In the genomic region with DNA sequence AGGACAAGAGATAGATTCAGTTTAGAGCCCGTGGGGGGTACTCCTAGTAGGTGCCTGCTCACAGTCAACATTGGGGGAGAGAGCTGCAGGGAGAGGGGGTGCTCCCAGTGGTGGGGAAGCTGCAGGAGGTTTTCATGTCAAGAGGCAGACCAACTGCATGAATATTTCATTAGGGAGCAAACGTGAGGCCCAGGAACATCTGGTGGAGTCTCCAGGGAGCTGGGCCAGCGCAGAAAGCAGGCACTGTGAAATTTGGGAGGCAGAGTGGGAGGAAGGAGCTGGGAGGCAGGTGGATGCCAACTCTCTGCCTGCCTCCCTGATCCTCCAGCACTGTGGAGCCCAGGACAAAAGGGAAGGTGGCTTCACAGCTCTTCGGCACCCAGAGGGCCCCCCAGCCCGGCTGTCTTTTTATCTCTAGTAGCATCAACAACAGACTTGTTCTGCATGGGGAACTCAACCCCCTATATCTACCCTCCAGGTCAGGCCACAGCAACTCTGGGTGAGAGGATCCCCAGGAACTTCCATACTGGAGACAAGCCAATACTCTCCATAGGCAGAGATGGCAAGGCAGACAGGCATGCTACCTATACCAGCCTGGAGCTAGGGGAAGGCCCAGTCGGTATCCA, we compare ENCODE assay signal across 16 mouse cellular contexts. TPM values are rescaled to one million over a fixed set of nuclear protein-coding genes. Genes with fewer than 3 reads are reported as not detected.
A peak's percentile ranks its signal among the peaks of the same experiment; 100 is the strongest.
DNase-seq lines count a peak whose midpoint lies in the region; ATAC-seq and TF ChIP-seq lines count a peak whose summit lies in the region.
"Had no signal": no experiment of that assay in that cellular context is flagged by ENCODE, and none has a peak within 500 bp of the region (broad histone marks: within the 10 kb centered on the region; RNA-seq: fewer than 3 reads in every experiment).

No protein-coding gene starts in this region.

- no peak for TF ChIP-seq POLR2A in cerebellum, adult 2 months (IDR thresholded peaks at IDR 0.05; ENCODE audit: borderline replicate concordance, insufficient read depth, low read length)

- H3K27ac ChIP-seq in forebrain, embryonic 15.5 days (replicated peaks) = peak overlapping the region; percentile 89
- peak overlapping the region; percentile 51; the same call in 1 of the 2 replicates for H3K27ac ChIP-seq in hindbrain, embryonic 16.5 days (ENCODE audit: low read depth, low read length)
- H3K27ac ChIP-seq in cerebellum, adult 2 months (ENCODE audit: insufficient read depth, low read length) = no peak overlapping the region; the same call in 1 of the 2 replicates
- H3K27ac ChIP-seq: embryonic facial prominence, embryonic 12.5 days; liver, embryonic 13.5 days had no signal

- ATAC-seq in forebrain, embryonic 15.5 days (replicated peaks) = no peak
- ATAC-seq in hindbrain, embryonic 16.5 days = no peak
- ATAC-seq: lung, postnatal 0 days; Patski had no signal

- 45% methylated on average over 6 of the region's 6 CpGs for WGBS in forebrain, embryonic 15.5 days
- WGBS in hindbrain, embryonic 16.5 days = 43% methylated on average over 6 of the region's 6 CpGs
- 27% methylated on average over 6 of the region's 6 CpGs for WGBS in cerebellum, adult 2 months

- H3K4me3 ChIP-seq in forebrain, embryonic 15.5 days = no peak overlapping the region
- peak overlapping the region; percentile 9 for H3K4me3 ChIP-seq in hindbrain, embryonic 16.5 days (ENCODE audit: low read length)
- H3K4me3 ChIP-seq in cerebellum, adult 2 months (replicated peaks; ENCODE audit: insufficient read depth, low read depth, low read length) = no peak overlapping the region
- H3K4me3 ChIP-seq: embryonic facial prominence, embryonic 12.5 days; heart, embryonic 12.5 days; liver, embryonic 13.5 days had no signal

- no peaks in the 10 kb centered on the region for H3K36me3 ChIP-seq in forebrain, embryonic 15.5 days
- no peaks in the 10 kb centered on the region for H3K36me3 ChIP-seq in hindbrain, embryonic 16.5 days (ENCODE audit: control insufficient read depth, insufficient read depth, low read length)
- H3K36me3 ChIP-seq: embryonic facial prominence, embryonic 12.5 days; heart, embryonic 12.5 days; liver, embryonic 13.5 days had no signal

- DNase-seq in right cerebral cortex, adult 18-20 months = peak; percentile 67
- DNase-seq in right cerebral cortex, postnatal 14 days = no peak
- DNase-seq in telencephalon, adult 2 months (ENCODE audit: low read depth, low spot score) = peak; percentile 45
- no peak for DNase-seq in liver
- DNase-seq in cerebellum, adult 2 months = no peak
- DNase-seq: cerebellum, postnatal 10 days; gastrocnemius, postnatal 36 days; kidney, adult 9 months; liver, embryonic 13.5 days; right cerebral cortex, postnatal 4 days had no signal

- no peak for TF ChIP-seq CTCF in cerebellum, adult 2 months (IDR thresholded peaks at IDR 0.05; ENCODE audit: borderline replicate concordance, insufficient read depth, low read depth, low read length)

- no peaks in the 10 kb centered on the region for H3K9me3 ChIP-seq in forebrain, embryonic 15.5 days
- H3K9me3 ChIP-seq in hindbrain, embryonic 16.5 days (ENCODE audit: control insufficient read depth, low read length) = no peaks in the 10 kb centered on the region
- H3K9me3 ChIP-seq: embryonic facial prominence, embryonic 12.5 days; heart, embryonic 12.5 days; liver, embryonic 13.5 days had no signal

- H3K4me1 ChIP-seq in forebrain, embryonic 15.5 days = peaks cover 83% of the 10 kb centered on the region
- peaks cover 48% of the 10 kb centered on the region for H3K4me1 ChIP-seq in hindbrain, embryonic 16.5 days (ENCODE audit: control insufficient read depth, insufficient read depth, low read depth, low read length)
- peaks cover 52% of the 10 kb centered on the region for H3K4me1 ChIP-seq in cerebellum, adult 2 months (ENCODE audit: control insufficient read depth, insufficient read depth, low read length)

- H3K9ac ChIP-seq in forebrain, embryonic 15.5 days (replicated peaks) = no peak overlapping the region; the same call in 1 of the 2 replicates
- H3K9ac ChIP-seq in hindbrain, embryonic 16.5 days (ENCODE audit: low read depth, low read length) = peak overlapping the region; percentile 35; the same call in 1 of the 2 replicates
- H3K9ac ChIP-seq: embryonic facial prominence, embryonic 12.5 days; heart, embryonic 12.5 days; liver, embryonic 13.5 days had no signal

- H3K4me2 ChIP-seq in forebrain, embryonic 15.5 days (replicated peaks) = peak overlapping the region; percentile 19; the same call in 1 of the 2 replicates
- peak overlapping the region; percentile 47 for H3K4me2 ChIP-seq in hindbrain, embryonic 16.5 days (ENCODE audit: low read length)
- H3K4me2 ChIP-seq: embryonic facial prominence, embryonic 12.5 days; heart, embryonic 12.5 days; liver, embryonic 13.5 days had no signal

- no peaks in the 10 kb centered on the region for H3K27me3 ChIP-seq in forebrain, embryonic 15.5 days
- no peaks in the 10 kb centered on the region for H3K27me3 ChIP-seq in hindbrain, embryonic 16.5 days (replicated peaks; ENCODE audit: control insufficient read depth, insufficient read depth, low read length)
- H3K27me3 ChIP-seq in cerebellum, adult 2 months (ENCODE audit: control insufficient read depth, insufficient read depth, low read length) = no peaks in the 10 kb centered on the region

RNA-seq across cellular contexts. Expression of a gene that starts 25.8 kb away (rescaled TPM):
- polyA plus RNA-seq in forebrain, embryonic 15.5 days (2015; fragmentation: Nextera tagmentation; extraction: Ambion mirVana) = 14.6 and 16.4 TPM in 2 replicates
- 17.8 and 19.3 TPM in 2 replicates for polyA plus RNA-seq in hindbrain, embryonic 16.5 days (2015; fragmentation: Nextera tagmentation; extraction: Ambion mirVana)
- 33.0 and 33.6 TPM in 2 replicates for polyA plus RNA-seq in cerebellum, adult 2 months (2012; rRNA removed)

RNA-seq across cellular contexts. Expression of a gene that starts 50.5 kb away (rescaled TPM):
- 13.2 and 14.0 TPM in 2 replicates for polyA plus RNA-seq in forebrain, embryonic 15.5 days (2015; fragmentation: Nextera tagmentation; extraction: Ambion mirVana)
- 12.6 and 18.3 TPM in 2 replicates for polyA plus RNA-seq in hindbrain, embryonic 16.5 days (2015; fragmentation: Nextera tagmentation; extraction: Ambion mirVana)
- 17.7 and 21.6 TPM in 2 replicates for polyA plus RNA-seq in cerebellum, adult 2 months (2012; rRNA removed)

Comparison
In these comparisons a context has a peak if more than half of its experiments do, and no peak if none do; other contexts are left out.
1. DNase-seq: peak in right cerebral cortex, adult 18-20 months (single experiment) and telencephalon, adult 2 months (single experiment); none in right cerebral cortex, postnatal 14 days (single experiment), liver (single experiment) and cerebellum, adult 2 months (0 of 2).